Mouse (Mus musculus) urinary bladder, postnatal 10 days (tissue): ENCODE data around the gene Best3.

ENCODE experiments used
- DNase-seq: peaks from one replicate; pipeline ENCODE4 v3.0.0; 2022; ENCODE audit warnings: low spot score

Best3 gene

DNA sequence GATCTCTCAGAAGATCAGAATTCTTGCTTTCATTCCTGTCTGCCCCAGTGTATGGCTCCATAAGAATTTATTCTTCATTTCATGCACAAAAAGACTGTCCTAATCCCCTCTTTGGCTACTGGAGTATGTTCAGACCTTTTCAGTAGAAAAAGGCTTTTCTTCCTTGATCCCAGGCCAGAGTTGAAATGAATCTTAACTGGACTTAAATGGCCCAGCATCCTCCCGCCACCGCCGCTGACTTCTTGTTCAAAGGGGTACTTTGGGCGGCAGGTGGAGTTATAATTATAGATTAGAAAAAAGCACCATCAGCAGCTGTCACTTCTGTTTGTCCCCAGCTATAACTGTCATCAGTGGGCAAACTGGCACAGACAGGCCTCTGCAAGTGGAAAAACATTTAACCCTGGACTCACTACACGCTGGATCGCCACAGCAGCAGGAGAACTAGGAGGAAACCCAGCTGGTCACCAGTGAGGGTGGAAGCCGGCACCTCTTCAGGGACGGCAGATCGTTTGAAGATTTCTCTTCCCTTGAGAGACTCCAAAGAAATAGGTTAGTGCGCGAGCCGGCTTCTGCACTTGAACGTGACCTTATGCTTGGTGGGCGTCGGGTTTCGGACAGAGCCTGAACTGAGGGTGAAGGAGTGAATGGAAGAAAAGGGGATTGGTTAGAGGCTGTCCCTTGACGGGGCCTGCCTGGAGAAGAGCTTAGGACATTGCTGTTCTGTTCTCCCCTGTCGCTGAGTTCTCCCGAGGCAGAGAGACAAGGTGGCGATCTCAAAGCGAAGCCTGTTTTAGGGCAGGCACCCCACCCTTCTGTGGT, at the start of gene Best3:
Best3 (plus strand) TSS at position 51 of the 819 bp plus-strand sequence.
- DNase-seq, result no peak

DNA sequence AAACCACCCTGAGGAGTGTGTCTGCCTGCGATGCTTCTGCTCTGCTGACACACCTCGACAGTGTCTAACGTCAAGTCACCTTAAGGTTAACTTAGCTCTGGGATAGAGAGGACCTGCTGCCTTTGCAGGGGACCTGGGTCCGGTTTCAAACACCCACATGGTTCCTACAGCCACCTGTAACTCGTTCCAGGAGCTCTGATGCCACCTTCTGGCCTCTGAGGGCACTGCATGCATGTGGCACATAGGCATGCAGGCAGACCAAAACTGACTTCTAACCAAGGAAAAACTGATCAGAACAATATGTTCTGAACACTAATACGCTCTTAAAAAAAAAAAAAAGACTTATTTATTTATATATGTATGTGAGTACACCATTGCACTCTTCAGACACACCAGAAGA, 43.1 kb upstream of the Best3 start:
- no peak for DNase-seq

DNA sequence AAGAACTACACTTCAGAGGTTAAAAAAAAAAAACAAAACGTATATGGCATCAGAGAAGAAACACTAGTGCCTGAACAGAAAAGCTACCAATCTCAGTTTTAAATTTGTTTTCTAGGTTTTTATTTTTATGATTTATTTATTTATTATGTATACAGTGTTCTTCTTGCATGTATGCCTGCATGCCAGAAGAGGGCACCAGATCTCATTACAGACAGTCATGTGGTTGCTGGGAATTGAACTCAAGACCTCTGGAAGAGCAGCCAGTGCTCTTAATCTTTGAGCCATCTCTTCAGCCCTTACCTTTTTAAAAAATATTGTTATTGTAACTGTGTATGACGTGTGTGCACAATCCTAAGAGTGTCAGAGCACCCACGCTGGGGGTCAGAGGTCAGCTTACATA, 42.0 kb upstream of the Best3 start:
- no peak for DNase-seq

DNA sequence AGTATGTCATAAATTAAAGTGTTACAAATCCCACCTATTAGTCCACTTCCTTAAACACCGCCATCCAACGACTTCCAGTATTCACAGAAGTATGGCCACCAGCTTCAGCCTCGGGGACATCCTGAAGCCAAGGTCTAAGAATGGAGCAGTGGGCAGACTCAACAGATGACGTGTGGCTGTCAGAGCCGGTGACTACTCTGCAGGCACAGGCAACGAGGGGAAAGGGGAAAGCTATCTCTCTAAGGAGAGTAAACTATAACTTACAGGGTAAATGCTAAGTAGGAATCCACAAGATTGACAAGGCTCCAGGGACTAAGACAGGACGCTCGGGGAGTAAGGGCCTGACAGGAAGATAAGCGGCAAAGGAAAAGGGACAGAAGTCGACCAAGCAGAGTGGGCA, 41.2 kb upstream of the Best3 start:
- no peak for DNase-seq

GRCm38 (mm10) chr10:116948414-116948813, 37.7 kb upstream of the Best3 start:
- DNase-seq, result no peak

- DNase-seq, result no peak
Measured at GRCm38 (mm10) chr10:116949111-116950008, 36.8 kb upstream of the Best3 start.

DNA sequence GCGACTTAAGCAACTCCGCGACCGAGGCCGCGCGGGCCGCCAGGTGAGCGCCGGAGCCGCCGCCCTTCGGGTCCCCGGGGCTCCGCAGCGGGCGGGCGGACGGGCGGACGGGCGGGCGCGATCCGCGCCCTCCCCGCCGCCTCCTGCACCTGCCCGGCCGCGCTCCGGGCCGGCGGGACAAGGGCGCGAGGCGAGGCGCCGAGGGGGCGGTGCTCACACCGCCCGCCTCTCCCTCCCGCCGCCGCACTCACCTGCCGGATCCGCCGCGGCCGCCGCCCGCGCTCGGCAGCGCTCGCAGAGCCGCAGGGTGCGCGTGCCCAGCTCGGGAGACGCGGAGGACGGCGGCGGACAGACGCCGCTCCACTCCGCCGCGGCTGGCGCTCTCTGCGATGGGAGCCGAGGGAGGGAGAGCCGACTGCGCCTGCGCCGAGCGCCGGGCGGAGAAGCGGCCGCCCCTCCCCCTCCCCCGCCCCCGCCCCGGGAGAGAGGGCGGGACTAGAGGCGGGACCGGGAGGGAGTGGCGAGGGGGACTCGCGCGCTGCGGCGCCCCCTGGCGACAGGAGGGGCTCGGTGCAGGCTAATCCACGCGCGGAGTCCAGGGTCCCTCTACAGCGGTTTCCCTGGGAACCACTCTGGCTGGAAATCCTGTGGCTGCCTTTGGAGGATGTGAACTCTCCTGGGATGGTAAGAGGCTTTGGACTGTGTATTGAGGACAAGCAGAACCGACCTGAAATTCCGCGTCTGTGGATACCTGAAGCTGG, 35.9 kb upstream of the Best3 start, which contains the start of gene Rab3ip:
Rab3ip (minus strand) TSS at position 761 of the 761 bp plus-strand sequence.
- peak; percentile 57 for DNase-seq

DNA sequence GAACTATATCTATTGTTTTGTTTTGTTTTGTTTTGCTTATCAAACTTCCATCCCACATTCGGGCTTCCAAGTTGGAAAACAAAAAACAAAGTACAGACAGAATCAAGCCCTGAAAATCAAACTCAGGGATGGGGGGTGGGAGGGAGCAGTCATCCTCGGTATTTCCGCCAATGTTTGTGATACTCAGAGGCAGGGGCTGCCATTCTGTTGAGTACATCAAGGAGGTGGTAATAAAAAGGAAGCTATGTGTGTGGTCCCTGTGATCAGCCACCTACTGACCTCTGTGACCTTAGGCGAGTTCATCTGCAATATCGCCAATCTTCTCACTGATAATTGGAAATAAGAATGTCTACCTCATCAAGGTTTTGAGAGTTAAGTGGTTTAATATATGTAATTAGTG, 35.2 kb upstream of the Best3 start:
- no peak for DNase-seq

- DNase-seq, result no peak
Measured at GRCm38 (mm10) chr10:116955191-116955590, 30.9 kb upstream of the Best3 start.

DNA sequence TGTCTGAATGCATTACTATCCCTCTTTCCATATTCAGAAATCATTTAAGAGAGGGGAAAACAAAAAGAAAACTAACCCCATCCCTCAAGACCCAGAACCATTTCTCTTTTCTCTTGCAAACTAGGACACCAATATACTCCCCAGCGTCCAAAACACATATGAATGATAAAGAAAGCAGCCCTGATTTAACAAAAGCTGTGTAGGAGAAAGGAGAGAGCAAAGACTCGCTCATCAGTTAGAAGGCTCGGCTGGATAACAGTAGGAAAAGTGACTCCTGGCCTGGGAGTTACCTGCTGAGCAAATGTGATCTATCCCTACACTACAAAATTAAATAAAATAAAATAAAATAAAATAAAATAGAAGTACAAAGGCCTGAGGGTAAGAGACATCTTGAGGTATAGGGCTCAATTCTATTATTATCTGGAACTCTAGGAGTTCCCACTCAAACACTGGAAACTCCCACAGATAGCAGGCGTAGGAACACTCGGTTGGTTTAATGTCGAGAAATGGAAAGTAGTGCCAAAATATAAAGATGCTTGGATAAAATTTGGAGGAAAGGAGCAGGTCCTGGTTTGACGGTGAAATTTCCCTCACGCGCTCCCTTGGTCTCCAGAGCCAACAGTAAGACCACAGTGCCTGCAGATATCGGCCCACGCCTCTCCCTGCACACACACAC, 29.5 kb upstream of the Best3 start:
- no peak for DNase-seq

DNA sequence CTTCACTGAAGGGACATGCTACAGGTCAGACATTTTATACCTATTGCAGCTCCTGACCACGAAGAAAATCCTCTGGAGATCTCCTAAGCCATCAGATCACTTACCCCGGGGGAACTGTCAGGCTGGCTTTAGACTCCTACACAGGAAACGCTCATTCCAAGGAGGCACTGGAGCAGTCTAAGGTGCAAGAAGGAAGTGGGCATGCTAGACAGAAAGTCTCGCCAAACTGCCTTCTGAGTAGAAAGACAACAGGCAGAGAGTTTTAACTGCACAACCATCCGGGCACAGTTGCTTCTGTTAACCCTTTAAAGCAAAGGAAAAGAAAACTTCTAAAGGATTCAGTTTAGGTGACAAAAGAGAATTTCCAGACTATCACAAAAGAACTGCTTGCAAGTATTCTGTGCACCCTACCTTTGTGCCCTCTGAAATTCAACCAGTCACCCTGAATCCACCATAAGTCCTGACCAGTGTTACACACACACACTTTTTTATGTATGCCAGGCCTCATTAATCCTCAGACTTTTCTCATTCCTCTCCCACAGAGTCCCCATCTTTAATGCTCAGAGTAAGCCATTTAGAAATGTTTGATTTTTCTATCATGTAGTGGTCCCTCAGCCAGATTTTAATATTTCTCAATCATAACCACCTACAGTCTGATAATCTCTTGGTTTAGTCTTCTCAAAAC, 28.1 kb upstream of the Best3 start:
- DNase-seq, result no peak

DNA sequence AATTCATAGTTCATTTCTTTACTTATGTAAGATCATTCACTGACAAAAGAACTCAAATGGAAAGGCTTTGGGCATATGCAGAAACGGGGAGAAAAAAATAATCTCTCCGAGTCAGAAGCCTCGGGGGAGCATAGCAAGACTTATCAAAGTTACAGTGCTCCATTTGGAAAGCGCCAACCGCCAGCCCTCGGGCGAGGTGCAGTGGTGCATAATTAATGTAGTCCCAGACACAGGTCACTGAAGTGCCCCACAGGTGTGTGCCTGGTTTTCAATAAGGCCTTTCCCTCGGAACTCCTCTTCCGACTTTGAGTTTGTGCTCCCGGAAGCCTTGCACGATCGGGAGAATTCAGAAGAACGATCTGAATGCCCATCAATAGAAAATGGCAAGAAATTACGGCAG, 24.0 kb upstream of the Best3 start:
- no peak for DNase-seq

GRCm38 (mm10) chr10:116962803-116963202, 23.3 kb upstream of the Best3 start:
- DNase-seq, result no peak

DNA sequence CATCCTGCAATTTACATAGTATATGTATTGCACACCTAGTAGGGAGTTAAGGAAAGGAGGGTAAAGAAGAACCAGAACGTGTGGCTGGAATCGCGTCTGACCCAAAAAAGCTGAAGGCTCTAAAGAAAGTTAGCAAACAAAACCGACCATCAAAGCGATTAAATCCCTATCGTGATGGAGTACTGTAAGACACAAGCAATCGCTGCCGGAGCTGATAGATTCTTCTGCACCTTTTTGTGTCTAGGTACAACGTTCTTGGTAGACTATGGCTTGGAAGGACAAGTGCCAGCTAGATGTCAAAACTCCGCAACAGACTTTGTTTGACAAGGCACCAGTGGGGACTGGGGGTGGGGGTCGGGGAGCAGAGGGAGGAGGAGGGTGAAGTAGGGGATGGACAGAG, 22.0 kb upstream of the Best3 start:
- DNase-seq, result no peak

DNA sequence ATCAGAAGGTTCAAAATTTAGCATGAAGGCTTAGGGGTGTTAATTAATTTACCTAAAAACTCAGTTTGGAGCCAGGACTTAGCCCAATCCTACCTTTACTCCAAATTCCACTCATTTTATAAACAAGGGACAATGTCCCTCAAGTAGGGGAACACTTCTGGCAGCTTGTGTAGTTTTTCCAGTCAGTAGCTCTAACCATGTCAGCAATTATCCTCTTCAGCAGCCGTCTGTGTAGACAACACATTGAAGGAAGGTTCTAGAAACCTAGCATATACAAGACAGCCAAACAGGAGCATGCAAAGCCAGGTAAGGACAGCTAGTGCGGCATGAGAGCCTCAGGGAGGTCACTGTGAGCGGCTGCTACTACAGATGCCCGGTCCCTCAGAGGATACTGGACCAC, 21.5 kb upstream of the Best3 start:
- no peak for DNase-seq

GRCm38 (mm10) chr10:116965297-116965696, 20.8 kb upstream of the Best3 start:
- no peak for DNase-seq

DNA sequence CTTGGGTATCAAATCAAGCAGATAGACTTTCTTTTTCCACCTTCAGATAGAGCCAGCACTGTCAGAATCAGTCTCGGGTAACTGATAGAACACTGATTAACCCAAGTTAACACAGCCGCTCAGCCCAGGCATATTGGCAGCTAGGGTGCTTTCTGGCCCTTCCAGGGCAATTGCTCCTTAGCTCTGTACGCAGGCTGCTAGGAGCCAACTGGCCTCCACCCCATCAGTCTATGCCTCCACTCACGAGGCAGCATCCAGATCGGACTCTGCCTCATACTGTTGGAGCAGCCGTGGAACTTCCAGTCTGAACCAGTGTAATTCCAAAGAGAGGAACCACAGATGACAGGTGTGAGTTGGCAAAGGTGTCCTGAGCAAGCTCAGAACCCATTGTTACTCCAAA, 20.0 kb upstream of the Best3 start:
- no peak for DNase-seq

- no peak for DNase-seq
Measured at GRCm38 (mm10) chr10:116968741-116969140, 17.4 kb upstream of the Best3 start.

DNA sequence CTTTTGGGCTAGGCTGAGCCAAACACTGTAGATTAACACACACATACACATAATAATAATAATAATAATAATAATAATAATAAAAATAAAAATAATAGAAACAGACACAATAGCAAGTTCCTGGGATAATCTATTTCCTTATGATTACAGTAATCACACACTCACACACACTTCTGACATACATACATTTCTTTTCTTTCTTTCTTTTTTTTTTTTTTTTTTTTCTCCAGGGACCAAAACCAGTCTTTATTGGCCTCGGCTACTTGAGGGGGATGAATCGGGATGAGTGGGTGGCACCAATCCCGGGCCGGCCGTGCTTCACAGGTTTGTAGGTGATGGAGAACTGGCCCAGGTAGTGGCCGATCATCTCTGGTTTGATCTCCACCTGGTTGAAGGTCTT, 13.6 kb upstream of the Best3 start, which contains the start of gene Gm10271:
Gm10271 (minus strand) TSS at position 101 of the 400 bp plus-strand sequence.
- no peak for DNase-seq

DNA sequence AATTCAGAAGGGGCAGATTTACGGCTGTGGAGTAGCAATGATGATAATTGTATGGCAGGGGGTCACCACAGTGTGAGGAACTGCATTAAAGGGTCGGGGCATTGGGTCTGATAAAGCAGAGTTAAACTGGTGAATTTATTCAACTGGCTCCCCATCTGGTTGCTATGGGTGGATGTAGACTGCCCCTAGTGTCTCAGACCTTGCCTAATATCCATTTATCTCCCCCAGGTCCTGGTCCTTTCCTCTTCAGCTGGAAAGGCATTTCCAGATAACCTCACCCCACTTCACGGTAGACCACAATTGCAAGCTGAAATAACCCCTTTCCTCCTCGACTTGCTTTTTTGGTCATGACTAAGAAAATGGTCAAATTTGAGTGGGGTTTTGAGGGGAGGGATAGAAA, 8.7 kb upstream of the Best3 start:
- no peak for DNase-seq

GRCm38 (mm10) chr10:116977858-116978257, 8.3 kb upstream of the Best3 start:
- DNase-seq, result no peak
